Mouse (Mus musculus) brain, embryonic 14.5 days (tissue): ENCODE data around the gene Coq6. TPM values are rescaled to one million over a fixed set of nuclear protein-coding genes. Genes with fewer than 3 reads are reported as not detected.

Source experiments
- DNase-seq: peaks from one replicate; pipeline ENCODE4 v3.0.0-alpha.2; 2011; ENCODE audit warnings: low read depth
- CTCF ChIP-seq: fragments of 200-500 bp; IDR thresholded peaks from 2 replicates; pipeline ENCODE4 v1.5.1; 2012; ENCODE audit warnings: inconsistent platforms, mild to moderate bottlenecking, moderate library complexity, borderline replicate concordance; ENCODE audit not compliant: insufficient read depth, insufficient read length; ENCODE audit errors: extremely low read depth
- POLR2A ChIP-seq: fragments of 200-500 bp; IDR thresholded peaks from 2 replicates; pipeline ENCODE4 v1.6.1; 2012; ENCODE audit warnings: mild to moderate bottlenecking, inconsistent platforms, borderline replicate concordance; ENCODE audit not compliant: poor library complexity, insufficient read depth, insufficient read length, severe bottlenecking; ENCODE audit errors: extremely low read depth
- polyA plus RNA-seq: library from polyadenylated mRNA; depleted of rRNA; stranded (reverse); fragments of >200 nt; gene quantifications from 2 replicates; pipeline ENCODE4 v1.2.3, GENCODE M21; 2012; rRNA removed

Gene Coq6
- polyA plus RNA-seq, 1 experiment, result 48.3 TPM

GRCm38 (mm10) chr12:84416834-84417604 lies 55.6 kb downstream of the Coq6 start, which contains the start of gene Rnf113a2:
Gene Rnf113a2 (plus strand): TSS chr12:84417196.
- DNase-seq, result peak; percentile 97
- TF ChIP-seq POLR2A (peak; percentile 45; the same call in 1 of the 2 replicates), CTCF (no peak)

DNA sequence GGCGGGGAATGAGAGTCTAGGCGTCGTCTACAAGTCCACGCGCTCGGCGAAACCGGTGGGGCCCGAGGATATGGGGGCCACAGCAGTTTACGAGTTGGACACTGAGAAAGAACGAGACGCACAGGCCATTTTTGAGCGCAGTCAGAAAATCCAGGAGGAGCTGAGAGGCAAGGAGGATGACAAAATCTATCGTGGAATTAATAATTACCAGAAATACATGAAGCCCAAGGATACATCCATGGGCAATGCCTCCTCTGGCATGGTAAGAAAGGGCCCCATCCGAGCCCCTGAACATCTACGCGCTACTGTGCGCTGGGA lies 56.1 kb downstream of the Coq6 start:
- no peak for DNase-seq
- TF ChIP-seq CTCF (no peak), POLR2A (no peak)

Other genes with a start within 250 kb of the Coq6 start
- 15.6 and 20.2 TPM in 2 replicates for gene Dnal1, start 247.3 kb upstream of the Coq6 start, polyA plus RNA-seq
- gene Pnma1, start 213.2 kb upstream of the Coq6 start, polyA plus RNA-seq, result 3.2 TPM in 2 replicates
- 6.8 and 7.9 TPM in 2 replicates for gene Elmsan1, start 142.8 kb upstream of the Coq6 start, polyA plus RNA-seq
- gene Ptgr2, start 76.4 kb upstream of the Coq6 start, polyA plus RNA-seq, result 7.2 and 10.3 TPM in 2 replicates
- gene Zfp410, start 44.8 kb upstream of the Coq6 start, polyA plus RNA-seq, result 59.5 and 72.4 TPM in 2 replicates
- 16.2 and 18.4 TPM in 2 replicates for gene Fam161b, start 176 bp downstream of the Coq6 start, polyA plus RNA-seq
- 7.1 and 9.8 TPM in 2 replicates for gene Entpd5, start 47.4 kb downstream of the Coq6 start, polyA plus RNA-seq
- gene Bbof1, start 47.4 kb downstream of the Coq6 start, polyA plus RNA-seq, result 3.4 TPM in 2 replicates
- 14.3 and 15.2 TPM in 2 replicates for gene Rnf113a2, start 55.5 kb downstream of the Coq6 start, polyA plus RNA-seq
- gene Aldh6a1, start 89.3 kb downstream of the Coq6 start, polyA plus RNA-seq, result 18.0 and 19.3 TPM in 2 replicates
- 24.5 and 40.8 TPM in 2 replicates for gene Lin52, start 89.8 kb downstream of the Coq6 start, polyA plus RNA-seq
- 2.5 and 5.8 TPM in 2 replicates for gene Vsx2, start 208.1 kb downstream of the Coq6 start, polyA plus RNA-seq